Mouse (Mus musculus): ENCODE measurements at regions not wholly inside any gene's neighbourhood (a gene's known extent, or its start where the extent isn't known, plus 50 kb on each side); places are given as distances from the start of the nearest gene placed in this dataset.

GRCm38 (mm10) chr12:32297431-32297830 lies 81.1 kb upstream of the Ccdc71l start:
- H3K4me1 ChIP-seq (ENCODE audit: control insufficient read depth, insufficient read depth, low read length) = 0 out of 2 replicates have a peak, but pooled peaks cover 1% of the 10 kb centered on the region
- no peak for ATAC-seq
- 93% methylated on average over 7 of the region's 7 CpGs for WGBS
- no peak overlapping the region for H3K27ac ChIP-seq (ENCODE audit: low read length)
- H3K9me3 ChIP-seq (ENCODE audit: control insufficient read depth, low read length) = no peaks in the 10 kb centered on the region
- H3K4me2 ChIP-seq (ENCODE audit: low read depth, low read length) = no peak overlapping the region
- no peak overlapping the region for H3K9ac ChIP-seq (ENCODE audit: low read depth, low read length)
- H3K36me3 ChIP-seq (ENCODE audit: control insufficient read depth, insufficient read depth, low read length) = no peaks in the 10 kb centered on the region
- H3K27me3 ChIP-seq (replicated peaks; ENCODE audit: control insufficient read depth, insufficient read depth, low read length) = no peaks in the 10 kb centered on the region
- H3K4me3 ChIP-seq (ENCODE audit: low read length) = no peak overlapping the region

GRCm38 (mm10) chr12:32299714-32300113 lies 78.8 kb upstream of the Ccdc71l start:
- H3K36me3 ChIP-seq (ENCODE audit: control insufficient read depth, insufficient read depth, low read length) = no peaks in the 10 kb centered on the region
- H3K4me3 ChIP-seq (ENCODE audit: low read length) = no peak overlapping the region
- no peaks in the 10 kb centered on the region for H3K27me3 ChIP-seq (replicated peaks; ENCODE audit: control insufficient read depth, insufficient read depth, low read length)
- 67% methylated on average over 2 of the region's 2 CpGs for WGBS
- no peaks in the 10 kb centered on the region for H3K4me1 ChIP-seq (ENCODE audit: control insufficient read depth, insufficient read depth, low read length)
- no peak; the same call in 1 of the 2 replicates for ATAC-seq
- no peak overlapping the region for H3K27ac ChIP-seq (ENCODE audit: low read length)
- H3K9me3 ChIP-seq (ENCODE audit: control insufficient read depth, low read length) = no peaks in the 10 kb centered on the region
- no peak overlapping the region for H3K9ac ChIP-seq (ENCODE audit: low read depth, low read length)
- H3K4me2 ChIP-seq (ENCODE audit: low read depth, low read length) = no peak overlapping the region

- WGBS = 91% methylated on average over 5 of the region's 5 CpGs
Measured at GRCm38 (mm10) chr12:32305736-32306135, 72.8 kb upstream of the Ccdc71l start.

GRCm38 (mm10) chr12:32306326-32306725 lies 72.2 kb upstream of the Ccdc71l start:
- no peak overlapping the region for H3K4me2 ChIP-seq (ENCODE audit: low read depth, low read length)
- peaks cover 4% of the 10 kb centered on the region; the same call in 1 of the 2 replicates for H3K4me1 ChIP-seq (ENCODE audit: control insufficient read depth, insufficient read depth, low read length)
- H3K9ac ChIP-seq (ENCODE audit: low read depth, low read length) = no peak overlapping the region
- H3K9me3 ChIP-seq (ENCODE audit: control insufficient read depth, low read length) = no peaks in the 10 kb centered on the region
- no peaks in the 10 kb centered on the region for H3K36me3 ChIP-seq (ENCODE audit: control insufficient read depth, insufficient read depth, low read length)
- H3K27ac ChIP-seq (ENCODE audit: low read length) = peak overlapping the region; percentile 79
- no peak overlapping the region for H3K4me3 ChIP-seq (ENCODE audit: low read length)
- 82% methylated on average over 4 of the region's 4 CpGs for WGBS
- H3K27me3 ChIP-seq (replicated peaks; ENCODE audit: control insufficient read depth, insufficient read depth, low read length) = no peaks in the 10 kb centered on the region
- peak; percentile 54 for ATAC-seq

More at GRCm38 (mm10) chr12:32305736-32306135, 72.8 kb upstream of the Ccdc71l start:
- Histone ChIP-seq H3K9ac (ENCODE audit: low read depth, low read length) (no peak overlapping the region), H3K4me2 (ENCODE audit: low read depth, low read length) (no peak overlapping the region), H3K9me3 (ENCODE audit: control insufficient read depth, low read length) (no peaks in the 10 kb centered on the region), H3K4me3 (ENCODE audit: low read length) (no peak overlapping the region), H3K4me1 (ENCODE audit: control insufficient read depth, insufficient read depth, low read length) (peaks cover 4% of the 10 kb centered on the region; the same call in 1 of the 2 replicates), H3K27ac (ENCODE audit: low read length) (no peak overlapping the region), H3K36me3 (ENCODE audit: control insufficient read depth, insufficient read depth, low read length) (no peaks in the 10 kb centered on the region), H3K27me3 (replicated peaks; ENCODE audit: control insufficient read depth, insufficient read depth, low read length) (no peaks in the 10 kb centered on the region)
- ATAC-seq = no peak

- Histone ChIP-seq H3K36me3 (ENCODE audit: control insufficient read depth, insufficient read depth, low read length) (no peaks in the 10 kb centered on the region), H3K4me1 (ENCODE audit: control insufficient read depth, insufficient read depth, low read length) (peaks cover 4% of the 10 kb centered on the region; the same call in 1 of the 2 replicates), H3K27ac (ENCODE audit: low read length) (peak overlapping the region; percentile 79), H3K9me3 (ENCODE audit: control insufficient read depth, low read length) (no peaks in the 10 kb centered on the region), H3K27me3 (replicated peaks; ENCODE audit: control insufficient read depth, insufficient read depth, low read length) (no peaks in the 10 kb centered on the region), H3K4me2 (ENCODE audit: low read depth, low read length) (no peak overlapping the region), H3K9ac (ENCODE audit: low read depth, low read length) (no peak overlapping the region), H3K4me3 (ENCODE audit: low read length) (no peak overlapping the region)
- ATAC-seq = peak; percentile 98
- 46% methylated on average over 9 of the region's 9 CpGs for WGBS
Measured at GRCm38 (mm10) chr12:32307280-32308006, 71.1 kb upstream of the Ccdc71l start.

- Histone ChIP-seq H3K9ac (ENCODE audit: low read depth, low read length) (no peak overlapping the region), H3K36me3 (ENCODE audit: control insufficient read depth, insufficient read depth, low read length) (no peaks in the 10 kb centered on the region), H3K27ac (ENCODE audit: low read length) (peak overlapping the region; percentile 54), H3K4me1 (ENCODE audit: control insufficient read depth, insufficient read depth, low read length) (no peaks in the 10 kb centered on the region), H3K27me3 (replicated peaks; ENCODE audit: control insufficient read depth, insufficient read depth, low read length) (no peaks in the 10 kb centered on the region), H3K4me2 (ENCODE audit: low read depth, low read length) (no peak overlapping the region), H3K9me3 (ENCODE audit: control insufficient read depth, low read length) (no peaks in the 10 kb centered on the region), H3K4me3 (ENCODE audit: low read length) (no peak overlapping the region)
- 68% methylated on average over 1 of the region's 1 CpGs for WGBS
- ATAC-seq = peak; percentile 88
Measured at GRCm38 (mm10) chr12:32315099-32315783, 63.3 kb upstream of the Ccdc71l start.

Data from intestine, embryonic 16.5 days (tissue).